Mouse (Mus musculus): ENCODE data around the gene Osbp2. TPM values are rescaled to one million over a fixed set of nuclear protein-coding genes. Genes with fewer than 3 reads are reported as not detected.
"Not testable (repeated sequence)": the region's sequence is repeated elsewhere in the genome, so short reads cannot be mapped to it uniquely, and the experiment has no call there.

The Osbp2 gene
- polyA plus RNA-seq (2015; fragmentation: Nextera tagmentation; extraction: Ambion mirVana): 0.07 TPM in 1 of 2 replicates, not detected in the other

- Histone ChIP-seq H3K9ac (replicated peaks) (no peak within 1 kb of the TSS), H3K27ac (ENCODE audit: low read depth) (no peak within 1 kb of the TSS), H3K4me3 (ENCODE audit: low read depth, low read length) (peak within 1 kb of the TSS; percentile 30), H3K27me3 (ENCODE audit: insufficient read depth, low read length) (peaks cover 9% of the 10 kb centered on the region; the same call in 1 of the 2 replicates), H3K36me3 (replicated peaks; ENCODE audit: insufficient read depth, low read length) (no peaks in the 10 kb centered on the region), H3K4me1 (ENCODE audit: insufficient read depth) (peaks cover 11% of the 10 kb centered on the region), H3K4me2 (ENCODE audit: low read depth, low read length) (peak within 1 kb of the TSS; percentile 67), H3K9me3 (ENCODE audit: low read length) (no peaks in the 10 kb centered on the region)
- peak; percentile 98 for ATAC-seq
- WGBS (ENCODE audit: insufficient replicate concordance): 6% methylated on average over 51 of the region's 58 CpGs
- TF ChIP-seq EP300 (IDR thresholded peaks at IDR 0.05; ENCODE audit: low read depth) (no peak), CTCF (IDR thresholded peaks at IDR 0.05; ENCODE audit: low read depth) (peak; percentile 35)
- peak; percentile 89 for DNase-seq
Observed at GRCm38 (mm10) chr11:3863454-3864112, at the start of gene Osbp2. Osbp2 (minus strand) TSS chr11:3863903.

GRCm38 (mm10) chr11:3912875-3913271, 49.2 kb upstream of the Osbp2 start:
- H3K9me3 ChIP-seq (ENCODE audit: low read length): no peaks in the 10 kb centered on the region
- H3K9ac ChIP-seq (replicated peaks): peak overlapping the region; percentile 41
- peak overlapping the region; percentile 84 for H3K4me2 ChIP-seq (ENCODE audit: low read depth, low read length)
- 9% methylated on average over 16 of the region's 16 CpGs for WGBS (ENCODE audit: insufficient replicate concordance)
- H3K36me3 ChIP-seq (replicated peaks; ENCODE audit: insufficient read depth, low read length): no peaks in the 10 kb centered on the region
- peaks cover 26% of the 10 kb centered on the region for H3K27me3 ChIP-seq (ENCODE audit: insufficient read depth, low read length)
- H3K4me3 ChIP-seq (ENCODE audit: low read depth, low read length): peak overlapping the region; percentile 59
- DNase-seq: no peak
- TF ChIP-seq CTCF (IDR thresholded peaks at IDR 0.05; ENCODE audit: low read depth) (peak; percentile 14; the same call in 1 of the 2 replicates), EP300 (IDR thresholded peaks at IDR 0.05; ENCODE audit: low read depth) (no peak)
- ATAC-seq: no peak
- H3K27ac ChIP-seq (ENCODE audit: low read depth): no peak overlapping the region
- H3K4me1 ChIP-seq (ENCODE audit: insufficient read depth): peaks cover 17% of the 10 kb centered on the region

- peaks cover 17% of the 10 kb centered on the region for H3K4me1 ChIP-seq (ENCODE audit: insufficient read depth)
- 34% methylated on average over 19 of the region's 19 CpGs for WGBS (ENCODE audit: insufficient replicate concordance)
Observed at GRCm38 (mm10) chr11:3912100-3912874, 48.6 kb upstream of the Osbp2 start.

GRCm38 (mm10) chr11:3911440-3911839, 47.7 kb upstream of the Osbp2 start:
- not testable (repeated sequence) for ATAC-seq; DNase-seq; H3K36me3 ChIP-seq (replicated peaks; ENCODE audit: insufficient read depth, low read length); H3K4me3 ChIP-seq (ENCODE audit: low read depth, low read length); H3K9me3 ChIP-seq (ENCODE audit: low read length); H3K9ac ChIP-seq (replicated peaks); H3K27ac ChIP-seq (ENCODE audit: low read depth); H3K4me2 ChIP-seq (ENCODE audit: low read depth, low read length)
- Histone ChIP-seq H3K4me1 (ENCODE audit: insufficient read depth) (peaks cover 17% of the 10 kb centered on the region), H3K27me3 (ENCODE audit: insufficient read depth, low read length) (peaks cover 26% of the 10 kb centered on the region)
- WGBS (ENCODE audit: insufficient replicate concordance): 80% methylated on average over 5 of the region's 6 CpGs

More at GRCm38 (mm10) chr11:3912100-3912874, 48.6 kb upstream of the Osbp2 start:
- H3K9ac ChIP-seq (replicated peaks): no peak overlapping the region
- peak overlapping the region; percentile 84; the same call in 1 of the 2 replicates for H3K4me2 ChIP-seq (ENCODE audit: low read depth, low read length)
- H3K36me3 ChIP-seq (replicated peaks; ENCODE audit: insufficient read depth, low read length): no peaks in the 10 kb centered on the region
- H3K4me3 ChIP-seq (ENCODE audit: low read depth, low read length): peak overlapping the region; percentile 59; the same call in 1 of the 2 replicates
- TF ChIP-seq CTCF (IDR thresholded peaks at IDR 0.05; ENCODE audit: low read depth) (no peak), EP300 (IDR thresholded peaks at IDR 0.05; ENCODE audit: low read depth) (no peak)
- no peak for ATAC-seq
- peaks cover 26% of the 10 kb centered on the region for H3K27me3 ChIP-seq (ENCODE audit: insufficient read depth, low read length)
- DNase-seq: no peak
- H3K9me3 ChIP-seq (ENCODE audit: low read length): no peaks in the 10 kb centered on the region
- no peak overlapping the region for H3K27ac ChIP-seq (ENCODE audit: low read depth)

GRCm38 (mm10) chr11:3910513-3911310, 47.0 kb upstream of the Osbp2 start:
- Histone ChIP-seq H3K4me2 (ENCODE audit: low read depth, low read length) (no peak overlapping the region), H3K4me1 (ENCODE audit: insufficient read depth) (peaks cover 17% of the 10 kb centered on the region), H3K9ac (replicated peaks) (no peak overlapping the region), H3K36me3 (replicated peaks; ENCODE audit: insufficient read depth, low read length) (no peaks in the 10 kb centered on the region), H3K27ac (ENCODE audit: low read depth) (no peak overlapping the region), H3K9me3 (ENCODE audit: low read length) (no peaks in the 10 kb centered on the region), H3K27me3 (ENCODE audit: insufficient read depth, low read length) (peaks cover 26% of the 10 kb centered on the region), H3K4me3 (ENCODE audit: low read depth, low read length) (no peak overlapping the region)
- ATAC-seq (no peak), DNase-seq (no peak)
- TF ChIP-seq CTCF (IDR thresholded peaks at IDR 0.05; ENCODE audit: low read depth) (no peak), EP300 (IDR thresholded peaks at IDR 0.05; ENCODE audit: low read depth) (no peak)
- WGBS (ENCODE audit: insufficient replicate concordance): 56% methylated on average over 5 of the region's 5 CpGs

GRCm38 (mm10) chr11:3909236-3909635, 45.5 kb upstream of the Osbp2 start:
- Histone ChIP-seq H3K9me3 (ENCODE audit: low read length) (no peaks in the 10 kb centered on the region), H3K27me3 (ENCODE audit: insufficient read depth, low read length) (peaks cover 25% of the 10 kb centered on the region), H3K4me1 (ENCODE audit: insufficient read depth) (peaks cover 16% of the 10 kb centered on the region), H3K36me3 (replicated peaks; ENCODE audit: insufficient read depth, low read length) (no peaks in the 10 kb centered on the region), H3K9ac (replicated peaks) (no peak overlapping the region), H3K4me3 (ENCODE audit: low read depth, low read length) (no peak overlapping the region), H3K4me2 (ENCODE audit: low read depth, low read length) (no peak overlapping the region), H3K27ac (ENCODE audit: low read depth) (no peak overlapping the region)
- TF ChIP-seq EP300 (IDR thresholded peaks at IDR 0.05; ENCODE audit: low read depth) (no peak), CTCF (IDR thresholded peaks at IDR 0.05; ENCODE audit: low read depth) (no peak)
- 77% methylated on average over 4 of the region's 4 CpGs for WGBS (ENCODE audit: insufficient replicate concordance)
- ATAC-seq: no peak
- DNase-seq: no peak

All from liver, postnatal 0 days (tissue).